Mouse (Mus musculus): ENCODE measurements around the gene Rangap1. TPM values are rescaled to one million over a fixed set of nuclear protein-coding genes. Genes with fewer than 3 reads are reported as not detected.

The Rangap1 gene
- polyA plus RNA-seq, 1 experiment = 26.5 TPM

DNA sequence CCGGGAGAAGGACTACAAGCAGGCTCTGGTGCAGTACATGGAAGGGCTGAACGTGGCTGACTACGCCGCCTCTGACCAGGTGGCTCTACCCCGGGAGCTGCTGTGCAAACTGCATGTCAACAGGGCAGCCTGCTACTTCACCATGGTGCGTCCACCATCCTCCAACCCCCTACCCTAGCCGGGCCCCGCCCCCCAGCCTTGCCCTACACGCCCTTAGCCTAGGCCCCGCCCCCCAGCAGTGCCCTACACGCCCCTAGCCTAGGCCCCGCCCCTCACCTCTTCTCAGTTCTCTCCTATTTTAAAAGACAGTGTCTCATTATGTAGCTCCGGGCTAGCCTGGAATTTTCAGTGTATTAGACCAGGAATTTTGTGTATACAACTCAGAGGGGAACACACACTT lies 23.7 kb upstream of the Rangap1 start:
- Histone ChIP-seq H3K4me1 (ENCODE audit: control insufficient read depth, insufficient read depth, low read length) (no peaks in the 10 kb centered on the region), H3K4me3 (replicated peaks; ENCODE audit: extremely low read depth, low read depth, low read length) (no peak overlapping the region)
- WGBS = 66% methylated on average over 13 of the region's 13 CpGs
- no peak for DNase-seq
- TF ChIP-seq CTCF (IDR thresholded peaks at IDR 0.05; ENCODE audit: insufficient read depth, low read length) = no peak

DNA sequence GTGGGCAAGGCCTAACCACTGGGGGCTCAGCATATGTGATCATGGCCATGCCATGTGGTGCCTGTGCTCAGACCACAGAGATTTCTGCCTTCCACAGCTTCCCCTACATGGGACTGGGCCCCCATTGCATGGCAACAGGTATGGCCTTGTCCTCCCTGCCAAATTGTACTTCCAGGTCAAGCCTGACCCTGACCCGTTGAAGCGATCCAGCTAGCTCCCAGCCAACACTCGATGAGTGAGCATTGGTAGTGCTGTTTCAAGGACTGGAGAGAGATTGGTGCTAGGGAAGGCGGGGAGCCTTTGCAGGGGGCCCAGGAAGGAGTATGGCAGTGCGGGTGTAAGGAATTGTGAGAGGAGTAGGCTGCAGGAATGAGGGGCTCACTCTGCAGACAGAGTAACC lies 21.1 kb upstream of the Rangap1 start:
- H3K4me1 ChIP-seq (ENCODE audit: control insufficient read depth, insufficient read depth, low read length) = no peaks in the 10 kb centered on the region
- H3K4me3 ChIP-seq (replicated peaks; ENCODE audit: extremely low read depth, low read depth, low read length) = no peak overlapping the region
- 86% methylated on average over 5 of the region's 5 CpGs for WGBS
- DNase-seq = no peak
- TF ChIP-seq CTCF (IDR thresholded peaks at IDR 0.05; ENCODE audit: insufficient read depth, low read length) (no peak), POLR2A (IDR thresholded peaks at IDR 0.05; ENCODE audit: borderline replicate concordance, extremely low read depth, low read depth, low read length) (no peak)

DNA sequence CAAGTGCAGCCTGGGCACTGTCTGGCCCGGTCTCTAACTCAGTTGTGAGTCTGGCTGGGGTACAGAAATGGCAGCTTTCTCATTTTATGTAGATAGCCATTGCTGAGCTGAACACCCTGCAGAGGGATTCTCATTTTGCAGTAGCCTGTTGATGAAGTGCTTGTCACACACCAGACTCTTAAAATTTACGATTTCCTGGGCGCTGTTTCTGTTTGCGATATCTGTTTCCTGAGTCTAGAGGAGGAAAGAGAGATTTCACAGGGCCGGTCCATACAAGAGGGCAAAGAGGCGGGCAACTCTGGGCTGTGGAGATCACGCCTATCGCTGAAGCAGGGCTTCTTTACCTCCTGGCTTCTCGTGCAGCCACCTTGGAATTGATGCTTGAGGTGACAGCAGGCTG lies 20.3 kb upstream of the Rangap1 start:
- Histone ChIP-seq H3K4me3 (replicated peaks; ENCODE audit: extremely low read depth, low read depth, low read length) (no peak overlapping the region), H3K4me1 (ENCODE audit: control insufficient read depth, insufficient read depth, low read length) (no peaks in the 10 kb centered on the region)
- TF ChIP-seq CTCF (IDR thresholded peaks at IDR 0.05; ENCODE audit: insufficient read depth, low read length) (no peak), POLR2A (IDR thresholded peaks at IDR 0.05; ENCODE audit: borderline replicate concordance, extremely low read depth, low read depth, low read length) (no peak)
- 37% methylated on average over 9 of the region's 9 CpGs for WGBS
- DNase-seq = no peak

DNA sequence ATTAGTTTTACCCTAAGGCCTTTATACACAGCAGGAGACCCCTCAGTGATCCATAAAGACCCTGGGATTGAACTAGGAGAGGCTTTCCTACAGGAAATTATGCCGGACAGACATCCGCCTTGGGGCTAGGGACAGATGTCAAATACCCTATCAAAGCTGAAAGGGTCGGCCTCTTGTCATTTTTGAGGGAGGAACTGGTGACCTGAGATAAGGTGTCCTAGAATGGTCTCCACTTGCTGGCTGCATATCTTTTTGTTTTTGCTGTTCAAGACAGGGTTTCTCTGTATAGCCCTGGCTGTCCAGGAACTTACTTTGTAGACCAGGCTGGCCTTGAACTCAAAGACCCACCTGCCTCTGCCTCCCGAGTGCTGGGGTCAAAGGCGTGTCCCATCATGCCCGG lies 19.2 kb upstream of the Rangap1 start:
- Histone ChIP-seq H3K4me1 (ENCODE audit: control insufficient read depth, insufficient read depth, low read length) (no peaks in the 10 kb centered on the region), H3K4me3 (replicated peaks; ENCODE audit: extremely low read depth, low read depth, low read length) (no peak overlapping the region)
- 89% methylated on average over 6 of the region's 6 CpGs for WGBS
- TF ChIP-seq POLR2A (IDR thresholded peaks at IDR 0.05; ENCODE audit: borderline replicate concordance, extremely low read depth, low read depth, low read length) (no peak), CTCF (IDR thresholded peaks at IDR 0.05; ENCODE audit: insufficient read depth, low read length) (no peak)
- no peak for DNase-seq

DNA sequence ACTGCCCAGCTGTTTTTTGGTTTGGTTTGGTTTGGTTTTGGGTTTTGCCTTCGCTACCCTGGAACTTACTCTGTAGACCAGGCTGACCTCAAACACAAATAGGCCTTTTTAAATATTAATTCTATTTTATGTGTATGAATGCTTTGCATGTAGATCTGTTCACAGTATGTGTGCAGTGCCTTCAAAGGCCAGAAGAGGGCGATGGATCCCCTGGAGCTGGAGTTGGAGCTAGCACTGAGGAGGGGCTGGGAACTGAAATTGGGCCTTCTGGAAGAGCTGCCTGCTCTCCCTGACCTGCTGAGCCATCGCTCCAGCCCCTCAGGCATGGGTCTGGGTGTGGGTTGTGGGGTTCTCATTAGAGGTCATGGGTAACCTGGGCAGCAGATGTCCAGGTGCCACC lies 16.6 kb upstream of the Rangap1 start:
- H3K4me3 ChIP-seq (replicated peaks; ENCODE audit: extremely low read depth, low read depth, low read length) = no peak overlapping the region
- H3K4me1 ChIP-seq (ENCODE audit: control insufficient read depth, insufficient read depth, low read length) = peaks cover 4% of the 10 kb centered on the region; the same call in 1 of the 2 replicates
- TF ChIP-seq CTCF (IDR thresholded peaks at IDR 0.05; ENCODE audit: insufficient read depth, low read length) = no peak
- no peak for TF ChIP-seq POLR2A (IDR thresholded peaks at IDR 0.05; ENCODE audit: borderline replicate concordance, extremely low read depth, low read depth, low read length)
- 95% methylated on average over 3 of the region's 3 CpGs for WGBS
- DNase-seq = no peak

DNA sequence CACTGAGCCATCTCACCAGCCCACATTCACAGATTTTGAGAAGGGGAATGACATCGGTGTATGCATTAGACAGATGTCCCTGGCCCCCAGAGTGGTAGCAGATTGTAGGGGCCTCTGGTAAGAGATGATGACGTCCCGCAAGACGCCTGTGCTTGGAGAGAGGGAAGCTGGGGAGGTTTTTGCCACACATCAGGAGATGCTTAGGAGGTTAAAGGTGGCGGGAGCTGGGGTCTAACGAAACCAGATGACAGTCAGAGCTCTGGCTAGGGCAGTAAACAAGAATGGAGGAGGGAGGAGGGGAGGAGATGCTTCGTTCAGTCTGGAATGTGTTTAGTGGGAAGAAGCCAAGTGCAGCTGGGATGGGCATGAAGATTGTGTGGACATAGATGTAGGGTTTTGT lies 16.1 kb upstream of the Rangap1 start:
- no peak for TF ChIP-seq POLR2A (IDR thresholded peaks at IDR 0.05; ENCODE audit: borderline replicate concordance, extremely low read depth, low read depth, low read length)
- TF ChIP-seq CTCF (IDR thresholded peaks at IDR 0.05; ENCODE audit: insufficient read depth, low read length) = no peak
- no peak for DNase-seq
- Histone ChIP-seq H3K4me1 (ENCODE audit: control insufficient read depth, insufficient read depth, low read length) (peaks cover 4% of the 10 kb centered on the region; the same call in 1 of the 2 replicates), H3K4me3 (replicated peaks; ENCODE audit: extremely low read depth, low read depth, low read length) (no peak overlapping the region)
- 90% methylated on average over 7 of the region's 7 CpGs for WGBS

DNA sequence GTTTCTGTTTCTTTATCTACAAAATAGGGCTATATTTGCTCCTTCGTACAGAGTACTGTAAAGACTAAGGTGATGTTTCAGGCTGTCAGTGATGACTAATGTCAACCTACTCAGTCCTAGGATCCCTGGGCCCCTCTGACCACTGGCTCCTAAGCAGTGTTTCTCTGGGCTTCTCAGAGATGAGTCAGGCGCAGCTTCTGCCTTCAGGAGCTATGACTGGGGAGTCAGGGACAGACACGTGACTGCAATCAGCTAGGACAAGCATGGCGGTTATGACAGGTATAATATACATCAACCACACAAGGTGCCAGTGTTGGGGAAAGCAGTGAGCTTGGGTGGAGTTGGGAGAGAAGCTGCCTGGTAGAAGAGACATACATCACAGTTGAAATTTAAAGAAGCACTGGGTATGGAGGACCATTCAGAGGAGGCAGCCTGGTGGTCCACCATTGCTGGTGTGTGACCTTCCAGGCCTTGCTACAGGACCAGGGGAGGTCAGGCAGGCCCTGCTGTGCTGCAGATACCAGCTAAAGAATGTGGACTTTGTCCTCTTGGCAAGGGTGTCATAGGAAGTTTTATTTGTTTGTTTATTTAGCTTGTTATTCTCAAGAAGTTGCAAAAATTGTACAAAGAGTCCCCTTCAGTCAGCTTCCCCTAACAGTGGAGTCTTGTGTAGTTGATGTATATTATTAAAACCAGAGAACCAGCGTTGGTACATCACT lies 15.2 kb upstream of the Rangap1 start:
- H3K4me1 ChIP-seq (ENCODE audit: control insufficient read depth, insufficient read depth, low read length) = peaks cover 4% of the 10 kb centered on the region; the same call in 1 of the 2 replicates
- TF ChIP-seq POLR2A (IDR thresholded peaks at IDR 0.05; ENCODE audit: borderline replicate concordance, extremely low read depth, low read depth, low read length) (no peak), CTCF (IDR thresholded peaks at IDR 0.05; ENCODE audit: insufficient read depth, low read length) (no peak)
- no peak for DNase-seq
- no peak overlapping the region for H3K4me3 ChIP-seq (replicated peaks; ENCODE audit: extremely low read depth, low read depth, low read length)
- WGBS = 92% methylated on average over 5 of the region's 5 CpGs

DNA sequence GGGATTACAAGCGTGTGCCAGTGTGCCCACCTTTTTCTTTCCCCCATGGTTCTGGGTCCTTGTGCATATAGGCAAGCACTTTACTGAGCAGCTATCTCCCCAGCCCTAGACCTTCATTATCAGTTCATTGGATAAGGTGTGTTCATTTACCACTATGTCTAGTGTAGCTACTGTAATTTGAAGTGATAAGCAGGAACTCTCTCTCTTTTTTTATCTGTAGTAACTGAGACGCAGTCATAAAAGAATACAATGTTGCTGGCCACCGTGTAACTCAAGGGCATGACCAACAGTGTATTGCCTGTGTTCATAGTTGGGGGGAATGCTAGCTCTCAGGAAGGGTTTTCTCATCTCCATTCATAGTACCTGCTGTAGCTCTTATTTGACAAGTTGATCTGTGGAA lies 14.2 kb upstream of the Rangap1 start:
- no peak for DNase-seq
- TF ChIP-seq CTCF (IDR thresholded peaks at IDR 0.05; ENCODE audit: insufficient read depth, low read length) (no peak), POLR2A (IDR thresholded peaks at IDR 0.05; ENCODE audit: borderline replicate concordance, extremely low read depth, low read depth, low read length) (no peak)
- WGBS = 91% methylated on average over 3 of the region's 3 CpGs
- Histone ChIP-seq H3K4me3 (replicated peaks; ENCODE audit: extremely low read depth, low read depth, low read length) (no peak overlapping the region), H3K4me1 (ENCODE audit: control insufficient read depth, insufficient read depth, low read length) (peaks cover 4% of the 10 kb centered on the region; the same call in 1 of the 2 replicates)

DNA sequence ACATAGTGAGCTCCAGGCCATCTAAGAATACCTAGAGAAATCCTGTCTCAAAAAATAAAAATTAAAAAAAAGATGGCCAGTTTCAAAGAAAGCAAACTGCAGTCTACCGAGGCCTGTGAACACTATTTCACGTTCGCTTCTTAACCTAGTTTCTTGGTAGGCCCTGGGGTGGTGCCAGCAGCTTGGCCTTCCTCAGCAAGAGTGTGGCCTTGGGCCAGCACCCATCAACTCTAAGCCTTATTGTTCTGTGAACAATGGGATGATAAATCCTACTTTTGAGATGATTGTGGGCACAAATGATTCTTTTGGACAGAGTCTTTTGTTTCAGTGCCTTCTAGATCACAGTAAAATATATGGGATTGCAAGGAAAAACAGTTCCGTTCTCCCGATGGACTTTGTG lies 13.4 kb upstream of the Rangap1 start:
- 53% methylated on average over 5 of the region's 5 CpGs for WGBS

DNA sequence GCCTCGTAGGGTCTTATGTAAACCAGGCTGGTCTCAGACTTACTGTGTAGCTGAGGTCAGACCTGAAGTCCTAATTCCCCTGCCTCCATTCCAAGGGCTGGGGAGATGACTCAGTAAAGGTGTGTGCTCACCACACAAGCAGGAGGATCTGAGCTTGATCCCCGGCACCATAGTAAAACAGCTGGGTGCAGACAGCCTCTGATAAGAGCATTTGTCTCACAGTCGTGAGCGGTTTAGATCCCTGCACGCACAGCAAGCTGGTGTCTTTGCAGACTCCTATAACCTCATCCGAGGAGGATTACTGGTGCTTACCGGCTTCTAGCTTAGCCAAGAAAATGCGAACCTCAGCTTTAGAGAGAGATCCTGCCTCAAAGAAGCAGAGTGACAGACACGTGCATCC lies 8.3 kb upstream of the Rangap1 start:
- WGBS = 94% methylated on average over 9 of the region's 9 CpGs
- no peak overlapping the region for H3K4me3 ChIP-seq (replicated peaks; ENCODE audit: extremely low read depth, low read depth, low read length)
- peaks cover 3% of the 10 kb centered on the region; the same call in 1 of the 2 replicates for H3K4me1 ChIP-seq (ENCODE audit: control insufficient read depth, insufficient read depth, low read length)
- TF ChIP-seq CTCF (IDR thresholded peaks at IDR 0.05; ENCODE audit: insufficient read depth, low read length) = no peak
- no peak for TF ChIP-seq POLR2A (IDR thresholded peaks at IDR 0.05; ENCODE audit: borderline replicate concordance, extremely low read depth, low read depth, low read length)
- DNase-seq = no peak

More for the DNA sequence above, 13.4 kb upstream of the Rangap1 start:
- H3K4me1 ChIP-seq (ENCODE audit: control insufficient read depth, insufficient read depth, low read length) = peaks cover 4% of the 10 kb centered on the region; the same call in 1 of the 2 replicates
- no peak overlapping the region for H3K4me3 ChIP-seq (replicated peaks; ENCODE audit: extremely low read depth, low read depth, low read length)
- DNase-seq = no peak
- no peak for TF ChIP-seq POLR2A (IDR thresholded peaks at IDR 0.05; ENCODE audit: borderline replicate concordance, extremely low read depth, low read depth, low read length)
- no peak for TF ChIP-seq CTCF (IDR thresholded peaks at IDR 0.05; ENCODE audit: insufficient read depth, low read length)
